Mouse (Mus musculus) midbrain, postnatal 0 days (tissue): ENCODE data around the gene Polr2g. TPM values are rescaled to one million over a fixed set of nuclear protein-coding genes. Genes with fewer than 3 reads are reported as not detected.

ENCODE experiments used
- ATAC-seq: fragments of 200-750 bp; cut with Nextera tagmentation; 2 replicates; pipeline ENCODE4 v1.8.0; 2017; ENCODE audit warnings: moderate number of reproducible peaks, mild to moderate bottlenecking, moderate TSS enrichment, moderate library complexity; ENCODE audit not compliant: low FRiP score
- DNase-seq: peaks from one replicate; pipeline ENCODE4 v3.0.0-alpha.2; 2015; ENCODE audit warnings: low spot score
- H3K27ac ChIP-seq: fragments of 300-500 bp; sonication (generic); 2 replicates; pipeline ENCODE4 v1.5.1; 2014; ENCODE audit warnings: low read depth, mild to moderate bottlenecking, low read length, mixed read lengths
- H3K27me3 ChIP-seq: fragments of 300-500 bp; sonication (generic); 2 replicates; pipeline ENCODE4 v1.6.1; 2014; ENCODE audit warnings: low read length, control low read depth, mixed read lengths; ENCODE audit not compliant: insufficient read depth
- H3K36me3 ChIP-seq: fragments of 300-500 bp; sonication (generic); 2 replicates; pipeline ENCODE4 v1.6.1; 2014; ENCODE audit warnings: low read length, control low read depth, mixed read lengths; ENCODE audit not compliant: insufficient read depth
- H3K4me1 ChIP-seq: fragments of 300-500 bp; sonication (generic); 2 replicates; pipeline ENCODE4 v1.6.1; 2014; ENCODE audit warnings: mild to moderate bottlenecking, control low read depth, antibody characterized with exemption, low read length, mixed read lengths; ENCODE audit not compliant: insufficient read depth
- H3K4me2 ChIP-seq: fragments of 300-500 bp; sonication (generic); 2 replicates; pipeline ENCODE4 v1.6.1; 2014; ENCODE audit warnings: low read depth, mild to moderate bottlenecking, low read length, mixed read lengths; ENCODE audit not compliant: poor library complexity, severe bottlenecking
- H3K4me3 ChIP-seq: fragments of 300-500 bp; sonication (generic); 2 replicates; pipeline ENCODE4 v1.5.1; 2014; ENCODE audit warnings: low read depth, mild to moderate bottlenecking, low read length, moderate library complexity
- H3K9ac ChIP-seq: fragments of 300-500 bp; sonication (generic); replicated peaks from 2 replicates; pipeline ENCODE4 v1.6.1; 2014; ENCODE audit warnings: mild to moderate bottlenecking, low read length, moderate library complexity, mixed read lengths; ENCODE audit not compliant: poor library complexity, severe bottlenecking
- H3K9me3 ChIP-seq: fragments of 300-500 bp; sonication (generic); 2 replicates; pipeline ENCODE4 v1.6.1; 2016; ENCODE audit warnings: low read length, control low read depth
- CTCF ChIP-seq: IDR thresholded peaks from 2 replicates; pipeline ENCODE4 v1.5.1; 2016; ENCODE audit warnings: antibody characterized with exemption, mild to moderate bottlenecking
- whole genome bisulfite sequencing: fragments of 180-500 bp; shearing (Covaris S2); extraction: QIAGEN DNeasy Blood & Tissue Kit; methylation state at CpG from one replicate; pipeline ENCODE4 v1.1.7; 2014; 5-methylcytosine and 5-hydroxymethylcytosine counted together
- polyA plus RNA-seq: library from polyadenylated mRNA; unstranded; fragments of >200 nt; fragmentation: Nextera tagmentation; extraction: Ambion mirVana; gene quantifications from 2 replicates; pipeline ENCODE4 v1.2.1, GENCODE M21; 2015
- total RNA-seq: library from RNA; depleted of rRNA; stranded (reverse); fragments of >200 nt; gene quantifications from 2 replicates; pipeline ENCODE4 v1.2.3, GENCODE M21; 2014; rRNA removed

Polr2g gene
- 67.2 and 67.5 TPM in 2 replicates for total RNA-seq
- 163 and 171 TPM in 2 replicates for polyA plus RNA-seq

DNA sequence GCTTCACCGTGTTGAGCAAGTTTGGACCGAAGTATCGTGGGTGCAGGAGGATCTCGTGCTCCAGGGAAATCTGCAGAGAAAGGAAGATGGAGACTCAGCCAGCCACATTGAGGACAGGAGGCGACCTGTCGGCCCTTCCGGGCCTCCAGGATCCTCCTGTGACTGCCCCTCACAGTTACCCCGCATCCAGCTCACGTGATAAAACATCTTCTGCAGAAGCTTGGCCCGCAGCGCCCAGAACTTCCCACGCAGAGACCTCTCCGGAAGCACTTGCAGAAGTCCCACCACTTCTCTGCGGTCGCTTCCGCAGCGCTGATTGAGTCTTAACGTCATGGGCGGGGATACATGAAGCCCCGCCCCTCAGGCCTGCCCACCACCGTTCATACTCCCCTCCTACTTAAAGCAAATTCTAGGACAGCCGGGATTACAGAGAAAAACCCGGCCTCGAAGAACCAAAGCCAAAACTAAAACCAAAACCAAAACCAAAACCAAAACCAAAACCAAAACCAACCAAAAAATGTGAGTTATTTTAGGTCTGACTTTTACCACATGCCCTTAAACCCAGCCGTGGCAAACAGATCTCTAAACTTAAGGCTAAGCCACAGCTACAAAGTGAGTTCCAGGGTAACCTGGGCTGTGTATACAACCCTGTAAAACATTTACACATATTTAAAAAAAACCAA is at the start of gene Polr2g:
Polr2g (minus strand) TSS at position 314 of the 683 bp plus-strand sequence.
- Histone ChIP-seq H3K36me3 (peaks cover 13% of the 10 kb centered on the region), H3K4me1 (peaks cover 5% of the 10 kb centered on the region; the same call in 1 of the 2 replicates), H3K9ac (peak within 1 kb of the TSS; percentile 67), H3K9me3 (no peaks in the 10 kb centered on the region), H3K4me3 (peak within 1 kb of the TSS; percentile 56), H3K27me3 (no peaks in the 10 kb centered on the region), H3K4me2 (peak within 1 kb of the TSS; percentile 52), H3K27ac (peak within 1 kb of the TSS; percentile 70)
- DNase-seq = peak; percentile 96
- WGBS = 1% methylated on average over 25 of the region's 25 CpGs
- peak; percentile 55 for ATAC-seq
- TF ChIP-seq CTCF = no peak

DNA sequence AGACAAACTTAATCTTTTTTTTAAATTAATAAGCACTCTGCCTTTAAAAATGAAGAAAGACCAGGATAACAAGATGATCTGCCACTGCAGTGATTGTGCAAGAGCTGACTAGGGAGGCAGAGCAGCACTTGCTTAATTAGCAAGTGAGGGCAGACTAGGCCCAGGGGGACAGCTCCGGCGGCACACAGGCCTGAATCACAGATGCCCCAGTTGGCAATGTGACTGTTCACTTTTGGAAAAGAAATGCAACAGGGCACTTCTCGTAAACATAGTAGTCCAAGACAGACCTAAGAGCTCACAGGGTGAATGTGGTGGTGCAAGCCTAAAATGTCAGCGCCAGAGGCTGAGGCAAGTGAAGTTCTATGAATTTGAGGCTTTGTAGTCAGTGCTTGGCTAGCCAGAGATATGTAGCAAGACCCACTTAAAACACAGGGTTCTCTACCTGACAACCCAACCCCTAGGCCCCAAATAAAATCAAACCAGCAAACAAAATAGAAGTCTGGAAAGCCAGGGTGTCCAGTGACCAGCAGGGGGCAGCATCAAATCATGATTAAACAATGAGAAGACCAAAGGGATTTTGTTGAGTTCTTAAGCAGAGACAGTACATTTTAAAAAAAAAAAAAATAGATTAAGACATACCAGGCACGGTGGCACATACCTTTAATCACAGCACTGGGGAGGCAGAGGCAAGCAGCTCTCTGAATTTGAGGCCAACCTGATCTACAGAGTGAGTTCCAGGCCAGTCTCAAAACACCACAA is 46.2 kb upstream of the Polr2g start:
- Histone ChIP-seq H3K4me3 (no peak overlapping the region), H3K9me3 (no peaks in the 10 kb centered on the region), H3K36me3 (peaks cover 38% of the 10 kb centered on the region), H3K27ac (no peak overlapping the region), H3K4me1 (peaks cover 9% of the 10 kb centered on the region), H3K9ac (no peak overlapping the region), H3K27me3 (no peaks in the 10 kb centered on the region), H3K4me2 (no peak overlapping the region)
- peak; percentile 84 for TF ChIP-seq CTCF
- ATAC-seq (no peak), DNase-seq (peak; percentile 86)
- WGBS = 54% methylated on average over 5 of the region's 5 CpGs

DNA sequence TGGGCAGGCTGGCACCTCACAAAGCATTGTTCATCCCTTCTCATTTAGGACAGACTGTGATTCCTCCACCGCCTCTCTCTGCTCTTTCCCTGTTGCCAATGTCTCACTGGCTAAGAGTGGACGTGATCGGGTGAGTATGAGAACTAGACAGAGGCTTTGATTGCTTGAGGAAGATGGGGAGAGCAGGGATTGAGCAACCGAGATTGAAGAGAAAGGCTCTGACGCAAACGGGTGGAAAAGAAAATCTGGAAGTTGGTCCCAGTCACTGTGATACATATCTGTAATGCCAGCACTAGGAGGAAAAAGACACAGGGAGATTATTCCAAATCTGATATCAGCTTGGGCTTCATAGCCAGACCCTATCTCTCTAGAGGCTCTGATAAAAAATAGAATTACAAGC is 44.6 kb upstream of the Polr2g start:
- Histone ChIP-seq H3K4me3 (no peak overlapping the region), H3K27me3 (no peaks in the 10 kb centered on the region), H3K4me1 (peaks cover 9% of the 10 kb centered on the region), H3K9ac (no peak overlapping the region), H3K27ac (no peak overlapping the region), H3K36me3 (peaks cover 31% of the 10 kb centered on the region), H3K4me2 (no peak overlapping the region), H3K9me3 (no peaks in the 10 kb centered on the region)
- TF ChIP-seq CTCF = no peak
- 87% methylated on average over 6 of the region's 6 CpGs for WGBS
- DNase-seq = no peak
- no peak for ATAC-seq

DNA sequence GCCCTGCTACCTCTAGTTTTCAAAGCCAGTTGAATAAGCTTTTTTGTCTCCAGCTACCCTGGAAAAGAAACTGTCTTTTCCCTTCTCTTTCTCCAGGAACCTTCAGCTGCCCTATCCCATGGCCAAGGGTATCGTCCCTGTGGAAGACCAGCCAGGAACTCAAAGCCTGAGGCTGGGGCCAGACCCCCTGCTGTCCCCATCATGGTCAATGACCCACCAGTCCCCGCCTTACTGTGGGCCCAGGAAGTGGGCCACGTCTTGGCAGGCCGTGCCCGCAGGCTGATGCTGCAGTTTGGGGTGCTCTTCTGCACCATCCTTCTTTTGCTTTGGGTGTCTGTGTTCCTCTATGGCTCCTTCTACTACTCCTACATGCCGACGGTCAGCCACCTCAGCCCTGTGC is 42.6 kb upstream of the Polr2g start:
- 92% methylated on average over 7 of the region's 7 CpGs for WGBS
- Histone ChIP-seq H3K36me3 (peaks cover 12% of the 10 kb centered on the region), H3K9ac (peak overlapping the region; percentile 87), H3K9me3 (no peaks in the 10 kb centered on the region), H3K27ac (no peak overlapping the region), H3K27me3 (no peaks in the 10 kb centered on the region), H3K4me1 (peaks cover 9% of the 10 kb centered on the region), H3K4me3 (peak overlapping the region; percentile 68), H3K4me2 (peak overlapping the region; percentile 85)
- DNase-seq (no peak), ATAC-seq (no peak)
- no peak for TF ChIP-seq CTCF

DNA sequence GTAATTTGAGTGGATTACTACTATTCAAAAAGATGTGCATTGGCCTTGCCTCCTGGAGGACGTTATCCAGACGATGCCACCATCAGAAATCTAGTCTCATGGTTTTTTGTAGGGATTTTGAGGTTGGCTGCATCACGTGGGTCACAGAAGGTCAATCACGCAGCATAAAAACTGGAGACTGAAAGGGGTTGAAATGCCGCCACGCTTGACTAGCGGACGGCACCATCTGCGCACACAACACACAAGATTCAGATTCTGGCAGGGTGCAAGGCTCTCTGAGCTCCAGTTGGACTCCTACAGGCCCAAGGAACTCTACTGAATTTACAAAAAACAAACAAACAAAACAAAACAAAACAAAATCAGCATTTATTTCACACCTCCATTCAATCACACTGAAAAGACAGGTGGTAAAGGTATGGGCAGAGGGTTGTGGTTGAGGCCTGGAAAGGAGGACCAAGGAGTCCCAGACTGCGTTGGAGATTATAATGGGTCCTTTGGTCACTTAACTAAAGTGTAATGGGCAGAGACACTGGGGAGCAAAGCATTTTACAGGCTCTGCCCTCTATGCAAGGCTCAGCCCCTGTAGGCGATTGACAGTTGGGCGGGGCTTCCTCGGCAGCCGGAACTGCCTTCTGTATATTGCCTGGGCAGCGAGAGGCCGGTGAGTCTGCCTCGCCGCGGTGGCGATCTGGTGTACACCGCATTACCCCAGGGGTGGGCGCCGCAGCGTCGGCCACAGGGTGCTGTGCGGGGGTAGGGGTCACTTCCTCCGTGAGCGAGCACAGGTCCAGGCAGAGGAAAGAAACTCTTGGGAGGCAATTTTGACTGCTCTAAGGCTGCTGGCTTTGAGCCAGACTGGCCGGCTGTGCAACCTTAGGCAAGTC is 41.8 kb upstream of the Polr2g start:
- H3K4me1 ChIP-seq = peaks cover 9% of the 10 kb centered on the region

More for the DNA sequence above, 41.8 kb upstream of the Polr2g start:
- no peaks in the 10 kb centered on the region for H3K9me3 ChIP-seq
- TF ChIP-seq CTCF = peak; percentile 6; the same call in 1 of the 2 replicates
- H3K27me3 ChIP-seq = no peaks in the 10 kb centered on the region
- H3K4me2 ChIP-seq = peak overlapping the region; percentile 85
- ATAC-seq = peak; percentile 21
- H3K9ac ChIP-seq = peak overlapping the region; percentile 87
- peak overlapping the region; percentile 96 for H3K27ac ChIP-seq
- peak; percentile 76 for DNase-seq
- WGBS = 10% methylated on average over 28 of the region's 29 CpGs
- H3K36me3 ChIP-seq = peaks cover 6% of the 10 kb centered on the region; the same call in 1 of the 2 replicates
- H3K4me3 ChIP-seq = peak overlapping the region; percentile 68
